Mouse (Mus musculus) neural tube, embryonic 11.5 days (tissue): ENCODE measurements around the gene Cenpm. TPM values are rescaled to one million over a fixed set of nuclear protein-coding genes. Genes with fewer than 3 reads are reported as not detected.
A peak's percentile ranks its signal among the peaks of the same experiment; 100 is the strongest.

Experiments used
- ATAC-seq: fragments of 200-750 bp; cut with Nextera tagmentation; 2 replicates; pipeline ENCODE4 v1.8.0; 2017; ENCODE audit warnings: moderate number of reproducible peaks, mild to moderate bottlenecking, moderate TSS enrichment, moderate library complexity; ENCODE audit not compliant: insufficient read depth, low FRiP score, low TSS enrichment
- DNase-seq: peaks from one replicate; pipeline ENCODE4 v3.0.0-alpha.2; 2015; ENCODE audit warnings: low spot score
- H3K27ac ChIP-seq: fragments of 300-500 bp; sonication (generic); 2 replicates; pipeline ENCODE4 v1.5.1; 2014; ENCODE audit warnings: low read depth, mild to moderate bottlenecking, low read length
- H3K27me3 ChIP-seq: fragments of 300-500 bp; sonication (generic); 2 replicates; pipeline ENCODE4 v1.6.1; 2014; ENCODE audit warnings: mild to moderate bottlenecking, low read length, mixed read lengths; ENCODE audit not compliant: control insufficient read depth, insufficient read depth
- H3K36me3 ChIP-seq: fragments of 300-500 bp; sonication (generic); 2 replicates; pipeline ENCODE4 v1.6.1; 2014; ENCODE audit warnings: mild to moderate bottlenecking, low read length, moderate library complexity, mixed read lengths; ENCODE audit not compliant: control insufficient read depth, insufficient read depth
- H3K4me1 ChIP-seq: fragments of 300-500 bp; sonication (generic); 2 replicates; pipeline ENCODE4 v1.6.1; 2014; ENCODE audit warnings: low read length, mixed read lengths; ENCODE audit not compliant: control insufficient read depth, insufficient read depth
- H3K4me2 ChIP-seq: fragments of 300-500 bp; sonication (generic); 2 replicates; pipeline ENCODE4 v1.6.1; 2014; ENCODE audit warnings: low read depth, mild to moderate bottlenecking, moderate library complexity
- H3K4me3 ChIP-seq: fragments of 300-500 bp; sonication (generic); 2 replicates; pipeline ENCODE4 v1.5.1; 2014; ENCODE audit warnings: low read depth, low read length
- H3K9ac ChIP-seq: fragments of 300-500 bp; sonication (generic); 2 replicates; pipeline ENCODE4 v1.6.1; 2014; ENCODE audit warnings: mild to moderate bottlenecking, low read length
- H3K9me3 ChIP-seq: fragments of 300-500 bp; sonication (generic); 2 replicates; pipeline ENCODE4 v1.6.1; 2016; ENCODE audit warnings: low read length; ENCODE audit not compliant: control insufficient read depth
- WGBS: fragments of 180-500 bp; shearing (Covaris S2); extraction: QIAGEN DNeasy Blood & Tissue Kit; methylation state at CpG from one replicate; pipeline ENCODE4 v1.1.7; 2014; 5-methylcytosine and 5-hydroxymethylcytosine counted together
- polyA plus RNA-seq: library from polyadenylated mRNA; unstranded; fragments of >200 nt; fragmentation: Nextera tagmentation; extraction: Ambion mirVana; gene quantifications from 2 replicates; pipeline ENCODE4 v1.2.1, GENCODE M21; 2014

The Cenpm gene
- polyA plus RNA-seq: 64.4 and 68.7 TPM in 2 replicates

DNA sequence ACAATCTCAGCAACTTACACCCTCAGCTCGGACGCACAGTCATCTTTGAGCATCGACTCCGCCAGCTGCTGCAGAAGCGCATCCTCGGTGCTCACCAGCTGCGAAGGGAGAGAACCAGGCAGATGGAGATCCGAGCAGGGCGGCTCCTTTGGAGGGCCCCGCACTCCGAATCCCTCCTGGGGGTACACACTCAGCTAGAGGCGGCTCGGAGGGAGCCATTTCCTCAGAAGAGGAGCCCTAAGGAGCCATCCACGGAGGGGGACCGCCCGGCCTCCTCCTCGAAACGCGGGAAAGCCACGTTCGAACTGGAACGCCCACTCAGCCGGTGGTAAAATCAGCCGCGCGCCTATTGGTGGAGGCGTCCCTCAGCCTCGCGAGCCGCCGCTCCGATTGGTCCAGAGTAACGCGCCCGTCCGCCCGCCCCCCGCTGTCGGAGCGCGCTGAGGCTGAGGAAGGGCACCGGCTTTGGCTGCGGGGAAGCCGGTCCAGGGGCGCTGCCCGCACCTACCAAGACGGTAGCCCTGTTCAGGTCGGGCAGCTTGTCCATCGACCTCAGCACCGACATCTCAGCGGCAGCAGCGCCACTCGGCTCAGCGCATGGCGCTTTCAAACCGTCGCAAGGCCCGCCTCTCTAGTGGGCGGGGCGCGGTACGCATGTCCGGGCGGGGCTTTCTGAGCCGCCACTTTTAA is at the start of gene Cenpm:
Gene Cenpm, minus strand, starts transcription at position 634 of the 690 bp plus-strand sequence.
- no peaks in the 10 kb centered on the region for H3K9me3 ChIP-seq
- WGBS: under 1% methylated on average over 65 of the region's 65 CpGs
- peak within 1 kb of the TSS; percentile 73; the same call in 1 of the 2 replicates for H3K27ac ChIP-seq
- peak within 1 kb of the TSS; percentile 56 for H3K4me2 ChIP-seq
- no peaks in the 10 kb centered on the region for H3K27me3 ChIP-seq
- peaks cover 2% of the 10 kb centered on the region; the same call in 1 of the 2 replicates for H3K4me1 ChIP-seq
- ATAC-seq (peak; percentile 98), DNase-seq (peak; percentile 94)
- no peaks in the 10 kb centered on the region; the same call in 1 of the 2 replicates for H3K36me3 ChIP-seq
- H3K9ac ChIP-seq: peak within 1 kb of the TSS; percentile 49
- H3K4me3 ChIP-seq: peak within 1 kb of the TSS; percentile 67

DNA sequence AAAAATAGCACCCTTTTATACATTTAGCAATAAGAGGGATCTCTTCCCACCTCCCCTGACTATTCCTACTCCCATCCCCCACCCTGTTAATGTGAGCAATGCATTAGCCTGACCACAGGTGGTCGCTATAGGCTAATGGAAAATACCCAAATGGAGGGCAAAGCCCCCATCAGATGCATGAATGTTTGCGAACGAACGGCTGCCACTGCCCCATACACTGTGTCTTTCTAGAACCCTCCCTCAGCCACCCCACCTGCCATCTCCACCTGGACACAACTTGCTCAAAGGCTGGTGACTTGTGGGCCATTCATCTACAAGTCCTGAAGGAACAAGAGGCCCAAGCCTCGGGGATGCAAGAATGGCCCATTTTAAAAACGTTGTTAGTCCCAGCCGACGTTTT is 49.5 kb upstream of the Cenpm start:
- peak; percentile 20; the same call in 1 of the 2 replicates for ATAC-seq
- no peak overlapping the region for H3K9ac ChIP-seq
- H3K27ac ChIP-seq: no peak overlapping the region
- no peak for DNase-seq
- peaks cover 15% of the 10 kb centered on the region for H3K4me1 ChIP-seq
- H3K4me3 ChIP-seq: no peak overlapping the region
- no peaks in the 10 kb centered on the region for H3K27me3 ChIP-seq
- 47% methylated on average over 8 of the region's 8 CpGs for WGBS
- no peak overlapping the region for H3K4me2 ChIP-seq
- H3K9me3 ChIP-seq: no peaks in the 10 kb centered on the region
- H3K36me3 ChIP-seq: peaks cover 9% of the 10 kb centered on the region

DNA sequence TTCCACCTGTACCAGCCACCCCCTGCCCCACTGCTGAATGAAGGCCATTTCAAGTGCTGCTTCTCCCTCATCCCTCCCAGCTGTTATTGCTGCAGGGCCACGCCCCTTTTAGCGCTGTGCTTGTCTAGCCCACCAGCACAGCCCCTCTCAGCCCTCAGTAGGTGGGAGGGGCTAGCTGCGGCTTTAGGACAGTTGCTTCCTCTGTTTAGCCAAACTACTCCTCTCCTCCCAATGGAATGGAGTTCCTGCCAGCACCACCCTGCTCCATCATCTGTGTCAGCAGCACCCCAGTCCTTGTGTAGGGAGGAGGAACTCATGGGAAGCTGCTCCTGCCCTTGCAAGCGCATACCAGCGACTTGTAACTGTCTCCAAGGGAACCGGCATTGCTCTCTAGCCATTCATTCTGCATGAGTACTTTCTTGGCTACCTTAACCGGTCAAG is 48.7 kb upstream of the Cenpm start:
- DNase-seq (peak; percentile 84), ATAC-seq (peak; percentile 87)
- no peaks in the 10 kb centered on the region for H3K27me3 ChIP-seq
- H3K4me1 ChIP-seq: peaks cover 15% of the 10 kb centered on the region
- whole genome bisulfite sequencing: 6% methylated on average over 7 of the region's 7 CpGs
- H3K4me2 ChIP-seq: no peak overlapping the region
- peak overlapping the region; percentile 23; the same call in 1 of the 2 replicates for H3K27ac ChIP-seq
- no peak overlapping the region for H3K4me3 ChIP-seq
- no peak overlapping the region for H3K9ac ChIP-seq
- peaks cover 12% of the 10 kb centered on the region for H3K36me3 ChIP-seq
- no peaks in the 10 kb centered on the region for H3K9me3 ChIP-seq

DNA sequence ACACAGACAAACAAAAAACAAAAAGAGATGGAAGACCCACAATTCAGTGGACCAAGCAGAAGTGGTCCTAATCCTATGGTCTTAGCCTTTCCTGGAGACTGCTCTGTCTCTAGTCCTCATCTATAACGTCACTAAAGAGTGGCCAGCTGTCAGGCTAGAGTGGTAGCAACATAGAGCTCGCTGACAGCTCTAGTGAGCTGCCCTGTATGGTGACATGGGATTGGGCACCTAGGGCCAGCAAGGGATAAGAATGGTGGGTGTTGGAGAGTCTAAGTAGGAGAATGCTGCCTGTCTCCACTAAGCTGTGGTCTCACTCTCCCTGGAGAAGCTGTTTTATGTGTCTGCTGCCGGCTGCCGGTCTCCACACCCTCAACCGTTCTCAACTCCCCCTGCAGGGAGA is 48.3 kb upstream of the Cenpm start:
- ATAC-seq: no peak
- peaks cover 12% of the 10 kb centered on the region for H3K36me3 ChIP-seq
- H3K9ac ChIP-seq: no peak overlapping the region
- peak overlapping the region; percentile 23; the same call in 1 of the 2 replicates for H3K27ac ChIP-seq
- H3K9me3 ChIP-seq: no peaks in the 10 kb centered on the region
- no peak overlapping the region for H3K4me3 ChIP-seq
- H3K4me1 ChIP-seq: peaks cover 15% of the 10 kb centered on the region
- WGBS: 11% methylated on average over 5 of the region's 5 CpGs
- no peaks in the 10 kb centered on the region for H3K27me3 ChIP-seq
- no peak overlapping the region for H3K4me2 ChIP-seq
- no peak for DNase-seq

DNA sequence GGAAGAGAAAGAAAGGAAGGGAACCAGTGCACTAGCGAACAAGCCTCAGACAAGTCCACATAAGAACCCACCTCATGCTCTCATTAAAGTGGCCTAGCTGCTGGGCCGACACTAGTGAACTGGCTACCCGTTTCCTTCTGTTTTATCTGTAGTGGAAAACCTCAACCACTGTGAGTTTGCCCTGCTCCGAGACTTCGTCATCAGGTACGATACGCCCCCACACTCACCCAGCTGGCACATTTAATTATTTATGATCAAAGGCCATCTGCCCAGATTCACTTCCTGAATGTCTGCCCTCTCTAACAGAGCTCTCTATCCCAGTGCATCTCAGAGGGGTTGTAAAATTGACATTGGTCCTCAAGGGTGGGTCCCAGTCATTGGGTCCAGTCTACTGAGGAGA is 45.7 kb upstream of the Cenpm start:
- Histone ChIP-seq H3K4me2 (no peak overlapping the region), H3K27me3 (no peaks in the 10 kb centered on the region), H3K4me3 (no peak overlapping the region), H3K27ac (no peak overlapping the region), H3K9me3 (no peaks in the 10 kb centered on the region), H3K9ac (no peak overlapping the region), H3K4me1 (peaks cover 15% of the 10 kb centered on the region), H3K36me3 (peaks cover 16% of the 10 kb centered on the region)
- ATAC-seq (no peak), DNase-seq (no peak)
- 91% methylated on average over 7 of the region's 7 CpGs for WGBS

DNA sequence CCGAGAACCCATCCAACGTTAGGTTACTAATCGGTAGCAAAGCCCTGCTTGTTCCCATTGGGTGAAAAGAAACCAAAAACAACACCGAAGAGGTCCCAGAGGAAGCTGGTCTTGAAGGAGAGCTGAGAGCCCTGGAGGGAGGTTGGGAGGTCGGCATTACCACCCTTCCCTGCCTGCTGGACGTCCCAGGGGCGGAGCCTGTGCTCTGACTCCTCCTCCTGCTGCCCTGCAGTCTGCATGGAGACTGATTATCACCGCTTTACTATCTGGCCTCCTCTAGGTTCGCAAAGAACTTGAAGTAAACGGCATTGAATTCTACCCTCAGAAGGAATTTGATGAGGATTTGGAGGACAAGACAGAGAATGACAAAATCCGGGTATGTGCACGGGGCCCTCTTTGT is 41.6 kb upstream of the Cenpm start:
- Histone ChIP-seq H3K4me3 (no peak overlapping the region), H3K9ac (no peak overlapping the region), H3K27ac (no peak overlapping the region), H3K4me2 (no peak overlapping the region), H3K27me3 (no peaks in the 10 kb centered on the region), H3K36me3 (peaks cover 25% of the 10 kb centered on the region), H3K4me1 (no peaks in the 10 kb centered on the region), H3K9me3 (no peaks in the 10 kb centered on the region)
- DNase-seq (no peak), ATAC-seq (no peak)
- WGBS: 58% methylated on average over 12 of the region's 12 CpGs

DNA sequence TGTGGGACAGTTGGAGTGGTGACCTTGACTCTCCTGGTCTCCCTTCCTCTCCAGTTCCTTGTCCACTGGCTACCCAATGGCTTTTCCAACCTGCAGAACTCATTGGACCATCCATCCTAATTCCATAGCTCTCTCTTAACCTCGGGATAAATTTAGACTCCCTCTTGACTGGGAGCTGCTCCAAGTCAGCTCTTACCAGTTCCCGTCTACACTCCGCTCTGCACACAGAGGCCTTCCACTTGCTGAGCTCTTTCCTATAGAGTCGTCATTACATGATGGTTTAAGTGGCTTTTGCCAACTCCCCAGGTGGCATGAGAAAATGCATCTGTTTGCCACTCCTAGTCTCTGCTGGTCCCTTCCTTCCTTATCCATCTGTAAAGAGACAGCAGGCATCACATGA is 36.1 kb upstream of the Cenpm start:
- DNase-seq: no peak
- Histone ChIP-seq H3K27me3 (no peaks in the 10 kb centered on the region), H3K9me3 (no peaks in the 10 kb centered on the region), H3K27ac (no peak overlapping the region), H3K4me2 (no peak overlapping the region), H3K36me3 (peaks cover 27% of the 10 kb centered on the region), H3K4me3 (no peak overlapping the region), H3K4me1 (peaks cover 16% of the 10 kb centered on the region), H3K9ac (no peak overlapping the region)
- 87% methylated on average over 4 of the region's 4 CpGs for WGBS
- no peak for ATAC-seq

DNA sequence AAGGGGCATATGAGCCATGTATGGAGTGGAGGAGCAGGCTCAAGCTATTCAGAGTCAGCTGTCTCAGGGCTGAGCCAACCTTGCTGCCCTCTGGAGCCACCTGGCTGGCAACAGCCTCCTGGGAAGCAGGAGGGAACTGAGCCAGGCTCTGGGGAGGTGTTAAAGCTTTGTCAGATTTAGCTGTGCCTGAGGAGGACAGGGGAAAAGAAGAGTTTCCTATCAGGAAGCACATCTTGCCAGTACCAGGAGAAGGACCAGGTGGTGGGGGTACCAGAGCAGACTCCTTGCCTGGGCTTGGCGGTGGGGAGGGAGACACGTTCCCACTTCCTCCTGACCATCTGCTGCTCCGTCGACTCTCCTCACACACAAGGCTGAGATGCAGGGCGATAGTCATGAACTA is 33.0 kb upstream of the Cenpm start:
- DNase-seq (no peak), ATAC-seq (no peak)
- Histone ChIP-seq H3K27me3 (peaks cover 12% of the 10 kb centered on the region), H3K4me3 (no peak overlapping the region), H3K36me3 (peaks cover 11% of the 10 kb centered on the region), H3K9ac (no peak overlapping the region), H3K27ac (no peak overlapping the region), H3K4me2 (peak overlapping the region; percentile 13; the same call in 1 of the 2 replicates), H3K9me3 (no peaks in the 10 kb centered on the region), H3K4me1 (peaks cover 16% of the 10 kb centered on the region)
- whole genome bisulfite sequencing: 67% methylated on average over 5 of the region's 5 CpGs
